Comparison of ENCODE assay signal across 8 mouse cellular contexts in genomic region chr1:121567521-121568489, GRCm38 (mm10). TPM values are rescaled to one million over a fixed set of nuclear protein-coding genes. Genes with fewer than 3 reads are reported as not detected.
A peak's percentile ranks its signal among the peaks of the same experiment; 100 is the strongest.
DNase-seq lines count a peak whose midpoint lies in the region; ATAC-seq lines count a peak whose summit lies in the region.

Gene Ddx18, minus strand, starts transcription at chr1:121567989.

- peak within 1 kb of the TSS; percentile 89 for H3K9ac ChIP-seq in heart, embryonic 14.5 days (ENCODE audit: low read length)
- H3K9ac ChIP-seq in liver, embryonic 13.5 days = peak within 1 kb of the TSS; percentile 80
- peak within 1 kb of the TSS; percentile 85 for H3K9ac ChIP-seq in stomach, embryonic 16.5 days (ENCODE audit: low read length)

- DNase-seq in c-Kit-negative CD71-positive TER-119-positive erythroid progenitor cells, embryonic 14.5 days (ENCODE audit: low read depth, low spot score) = peak; percentile 77
- peak; percentile 78 for DNase-seq in fibroblast of lung, adult 2 months (ENCODE audit: low read depth)
- peak; percentile 95 for DNase-seq in kidney, postnatal 14 days
- peak; percentile 88 for DNase-seq in liver, embryonic 13.5 days
- peak; percentile 98 for DNase-seq in neural tube, embryonic 10.5 days (ENCODE audit: extremely low spot score, low spot score)

- peaks cover 29% of the 10 kb centered on the region for H3K36me3 ChIP-seq in heart, embryonic 14.5 days (ENCODE audit: control insufficient read depth, insufficient read depth, low read length)
- peaks cover 26% of the 10 kb centered on the region for H3K36me3 ChIP-seq in liver, embryonic 13.5 days
- peaks cover 15% of the 10 kb centered on the region for H3K36me3 ChIP-seq in stomach, embryonic 16.5 days (ENCODE audit: control insufficient read depth, insufficient read depth, low read length)

- no peaks in the 10 kb centered on the region for H3K9me3 ChIP-seq in heart, embryonic 14.5 days (ENCODE audit: control insufficient read depth, low read length)
- H3K9me3 ChIP-seq in liver, embryonic 13.5 days (replicated peaks) = no peaks in the 10 kb centered on the region
- H3K9me3 ChIP-seq in stomach, embryonic 16.5 days (replicated peaks; ENCODE audit: control insufficient read depth, low read length) = no peaks in the 10 kb centered on the region

- 6% methylated on average over 53 of the region's 53 CpGs for WGBS in heart, embryonic 14.5 days
- WGBS in liver, embryonic 13.5 days (ENCODE audit: insufficient replicate concordance) = 6% methylated on average over 52 of the region's 53 CpGs
- WGBS in stomach, embryonic 16.5 days = 6% methylated on average over 53 of the region's 53 CpGs

- ATAC-seq in CD4-positive, CD25-positive, alpha-beta regulatory T cell, adult 4 months = peak; percentile 98
- peak; percentile 94 for ATAC-seq in heart, embryonic 14.5 days (ENCODE audit: insufficient number of reproducible peaks, insufficient read depth, low FRiP score, low read depth)
- peak; percentile 95 for ATAC-seq in liver, embryonic 13.5 days (ENCODE audit: low read depth)
- ATAC-seq in stomach, embryonic 16.5 days (ENCODE audit: insufficient read depth, low FRiP score) = peak; percentile 96

- no peaks in the 10 kb centered on the region for H3K27me3 ChIP-seq in heart, embryonic 14.5 days (ENCODE audit: control insufficient read depth, insufficient read depth, low read length)
- H3K27me3 ChIP-seq in liver, embryonic 13.5 days = no peaks in the 10 kb centered on the region
- H3K27me3 ChIP-seq in stomach, embryonic 16.5 days (ENCODE audit: control insufficient read depth, insufficient read depth, low read length) = no peaks in the 10 kb centered on the region

- H3K4me2 ChIP-seq in heart, embryonic 14.5 days (ENCODE audit: low read length) = peak within 1 kb of the TSS; percentile 90
- peak within 1 kb of the TSS; percentile 74 for H3K4me2 ChIP-seq in liver, embryonic 13.5 days
- H3K4me2 ChIP-seq in stomach, embryonic 16.5 days (ENCODE audit: low read depth, low read length) = peak within 1 kb of the TSS; percentile 75

- peak within 1 kb of the TSS; percentile 30 to 46; a peak in 2 of 4 replicates for H3K27ac ChIP-seq in heart, embryonic 14.5 days (replicated peaks in 1 of 2; ENCODE audit: control insufficient read depth in 1 of 2, insufficient read depth in 1 of 2, low read depth in 2 of 2, low read length in 2 of 2)
- H3K27ac ChIP-seq in liver, embryonic 13.5 days = no peak within 1 kb of the TSS
- peak within 1 kb of the TSS; percentile 55; the same call in 1 of the 2 replicates for H3K27ac ChIP-seq in stomach, embryonic 16.5 days (ENCODE audit: low read length)

- peak within 1 kb of the TSS; percentile 67 to 76 for H3K4me3 ChIP-seq in heart, embryonic 14.5 days (ENCODE audit: control insufficient read depth in 1 of 2, insufficient read depth in 1 of 2, low read depth in 1 of 2, low read length in 2 of 2)
- H3K4me3 ChIP-seq in liver, embryonic 13.5 days (replicated peaks) = peak within 1 kb of the TSS; percentile 83
- H3K4me3 ChIP-seq in stomach, embryonic 16.5 days (replicated peaks; ENCODE audit: low read length) = peak within 1 kb of the TSS; percentile 86

- peaks cover 0 to 8% of the 10 kb centered on the region in 2 experiments; a peak in 2 of 4 replicates for H3K4me1 ChIP-seq in heart, embryonic 14.5 days (ENCODE audit: control insufficient read depth in 2 of 2, insufficient read depth in 2 of 2, low read length in 2 of 2)
- H3K4me1 ChIP-seq in liver, embryonic 13.5 days (replicated peaks) = peaks cover 8% of the 10 kb centered on the region
- peaks cover 8% of the 10 kb centered on the region; the same call in 1 of the 2 replicates for H3K4me1 ChIP-seq in stomach, embryonic 16.5 days (ENCODE audit: control insufficient read depth, insufficient read depth, low read length)

RNA-seq across cellular contexts. Expression of gene Ddx18, which starts in this region (rescaled TPM):
- polyA plus RNA-seq in CD4-positive, CD25-positive, alpha-beta regulatory T cell, adult 4 months (2017; shearing (Covaris generic)) = 100 to 1,000 TPM in 1 of 2 experiments, 10 to 100 TPM in 1; 63.0 to 106 TPM
- 32.1 and 35.7 TPM in 2 replicates for polyA plus RNA-seq in heart, embryonic 14.5 days (2014; fragmentation: Nextera tagmentation; extraction: Ambion mirVana)
- 57.1 and 62.5 TPM in 2 replicates for polyA plus RNA-seq in liver, embryonic 13.5 days (2015; fragmentation: Nextera tagmentation; extraction: Ambion mirVana)
- polyA plus RNA-seq in stomach, embryonic 16.5 days (2015; fragmentation: Nextera tagmentation; extraction: Ambion mirVana) = 44.7 and 53.3 TPM in 2 replicates
